Mouse (Mus musculus) ovary, adult 18-20 months (tissue): ENCODE measurements around the gene Gm7942.
"Not testable (repeated sequence)": the region's sequence is repeated elsewhere in the genome, so short reads cannot be mapped to it uniquely, and the experiment has no call there.

Experiments
- DNase-seq: peaks from one replicate; pipeline ENCODE4 v3.0.0; 2022; ENCODE audit warnings: low spot score, mixed read lengths

Gene Gm7942

GRCm38 (mm10) chr5:95106638-95107037 lies at the start of gene Gm7942:
Gm7942 (plus strand) TSS chr5:95106938.
- DNase-seq: not testable (repeated sequence)
